Mouse (Mus musculus): ENCODE measurements around the gene Taf11. TPM values are rescaled to one million over a fixed set of nuclear protein-coding genes. Genes with fewer than 3 reads are reported as not detected.

Taf11 gene
- total RNA-seq, 4 experiments from 2014 or later: 22.9 to 24.7 (median 23.4) TPM

Other genes with a start within 250 kb of the Taf11 start
- gene Spdef, start 180.9 kb downstream of the Taf11 start, total RNA-seq (2022): not detected
- 100 to 1,000 TPM; 150 to 171 (median 156) TPM for gene D17Wsu92e, start 89.2 kb downstream of the Taf11 start, total RNA-seq (2022)
- 10 to 100 TPM; 39.9 to 48.3 (median 47.0) TPM for gene Snrpc, start 71.7 kb downstream of the Taf11 start, total RNA-seq (2022)
- 10 to 100 TPM; 15.6 to 19.5 (median 17.7) TPM for gene Uhrf1bp1, start 53.4 kb downstream of the Taf11 start, total RNA-seq (2022)
- 10 to 100 TPM; 52.9 to 62.0 (median 57.6) TPM for gene Anks1, start 538 bp downstream of the Taf11 start, total RNA-seq (2022)
- under 1 TPM in 1 of 4 experiments, not detected in 3; 0.24 TPM for gene Tcp11, start 170.8 kb upstream of the Taf11 start, total RNA-seq (2022)
- gene Scube3, start 232.3 kb upstream of the Taf11 start, total RNA-seq (2022): under 1 TPM; 0.28 to 0.80 (median 0.54) TPM

Data from heart, adult 8-10 months (tissue).